Mouse (Mus musculus) small intestine, adult 2 months (tissue): ENCODE measurements around the gene Ifitm5.

Experiments used
- CTCF ChIP-seq: fragments of 200-500 bp; IDR thresholded peaks from 2 replicates; pipeline ENCODE4 v1.5.1; 2012; ENCODE audit warnings: low read depth, mild to moderate bottlenecking, control low read depth, inconsistent platforms, low read length, moderate library complexity, mixed read lengths; ENCODE audit not compliant: insufficient replicate concordance, insufficient read length; ENCODE audit errors: extremely low read depth
- POLR2A ChIP-seq: fragments of 200-500 bp; IDR thresholded peaks from 2 replicates; pipeline ENCODE4 v1.6.1; 2012; ENCODE audit warnings: low read depth, mild to moderate bottlenecking, control low read depth, inconsistent platforms, low read length, moderate library complexity

DNA sequence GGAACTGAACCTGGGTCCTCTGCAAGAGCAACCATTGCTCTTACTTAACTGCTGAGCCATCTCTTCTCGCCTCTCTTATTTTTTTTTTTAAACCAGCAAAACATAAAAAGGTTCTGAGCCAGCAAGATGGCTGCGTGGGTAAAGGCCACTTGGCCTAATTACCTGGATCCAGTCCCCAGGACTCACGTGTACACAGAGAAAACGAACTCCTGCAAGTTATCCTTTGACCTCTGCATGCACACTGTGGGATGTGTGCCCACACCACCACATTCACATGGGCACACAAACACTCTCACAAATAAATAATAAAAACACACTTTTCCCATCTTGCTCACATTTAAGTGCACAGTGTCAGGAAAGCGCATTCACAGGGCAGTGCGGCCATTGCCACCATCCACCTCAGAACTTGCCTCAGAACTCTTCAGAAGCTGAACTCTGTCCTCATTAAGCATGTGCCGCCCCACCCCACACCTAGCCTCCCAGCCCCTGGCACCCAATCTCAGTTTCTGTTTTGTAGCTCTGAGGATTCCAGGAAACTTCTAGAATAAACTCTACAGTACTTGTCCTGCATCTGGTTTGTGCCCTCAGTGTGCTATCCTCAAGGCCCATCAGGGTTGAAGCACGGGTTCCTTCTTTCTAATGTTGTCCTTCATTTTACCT lies 35.9 kb downstream of the Ifitm5 start:
- TF ChIP-seq CTCF (no peak), POLR2A (no peak)
